ENCODE assay signal across 18 mouse cellular contexts in the genomic region with DNA sequence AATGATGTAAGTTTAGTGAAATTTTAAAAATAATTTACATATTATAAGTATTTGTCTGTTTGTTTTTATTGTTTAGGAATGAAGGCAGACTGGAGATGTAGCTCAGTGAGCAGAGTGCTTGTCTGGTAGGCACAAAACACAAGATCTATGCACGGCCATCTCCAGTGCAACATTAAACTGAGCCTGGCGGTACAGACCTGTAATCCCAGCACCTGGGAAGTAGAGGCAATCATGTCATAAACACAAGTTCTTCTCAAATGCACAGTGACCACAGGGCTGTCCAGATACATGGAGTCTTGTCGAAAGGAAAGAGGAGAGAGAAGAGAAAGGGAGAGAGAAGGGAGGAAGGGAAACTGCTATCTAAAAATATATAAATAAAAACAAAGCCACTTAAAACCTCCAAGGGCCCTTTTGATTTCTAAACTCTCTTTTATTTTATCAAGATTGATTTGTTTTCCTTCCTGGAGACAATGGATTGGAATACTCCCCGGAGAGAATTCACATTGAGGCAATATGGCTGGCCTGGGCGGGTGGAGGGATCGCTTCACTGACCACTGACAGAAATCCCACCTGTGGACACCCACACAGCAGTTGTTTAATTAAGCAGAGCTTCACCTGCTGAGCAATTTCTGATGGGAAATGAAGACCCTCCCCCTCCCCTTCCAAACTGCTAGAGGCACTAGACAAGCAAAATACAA.
DNase-seq lines count a peak whose midpoint lies in the region; ATAC-seq lines count a peak whose summit lies in the region.
"Had no signal": no experiment of that assay in that cellular context is flagged by ENCODE, and none has a peak within 500 bp of the region (broad histone marks: within the 10 kb centered on the region; RNA-seq: fewer than 3 reads in every experiment).

No protein-coding gene starts in this region.

- WGBS in forebrain, embryonic 16.5 days: 57% methylated on average over 6 of the region's 6 CpGs
- 50% methylated on average over 6 of the region's 6 CpGs for WGBS in hindbrain, embryonic 15.5 days
- 43% methylated on average over 6 of the region's 6 CpGs for WGBS in neural tube, embryonic 13.5 days

- H3K4me3 ChIP-seq in forebrain, embryonic 16.5 days (replicated peaks; ENCODE audit: low read length): no peak overlapping the region
- H3K4me3 ChIP-seq in hindbrain, embryonic 15.5 days: no peak overlapping the region
- no peak overlapping the region for H3K4me3 ChIP-seq in neural tube, embryonic 13.5 days
- H3K4me3 ChIP-seq: erythroblast, embryonic 14.5 days; heart, embryonic 13.5 days; layer of hippocampus, adult 2 months; liver, embryonic 12.5 days had no signal

- no peaks in the 10 kb centered on the region for H3K9me3 ChIP-seq in forebrain, embryonic 16.5 days (ENCODE audit: control insufficient read depth, low read length)
- no peaks in the 10 kb centered on the region for H3K9me3 ChIP-seq in hindbrain, embryonic 15.5 days
- H3K9me3 ChIP-seq in neural tube, embryonic 13.5 days: no peaks in the 10 kb centered on the region
- H3K9me3 ChIP-seq: heart, embryonic 13.5 days; liver, embryonic 12.5 days had no signal

- no peak overlapping the region; the same call in 1 of the 2 replicates for H3K4me2 ChIP-seq in forebrain, embryonic 16.5 days (ENCODE audit: low read length)
- 0 out of 2 replicates have a peak overlapping the region, but pooled peaks have one; percentile 15 for H3K4me2 ChIP-seq in hindbrain, embryonic 15.5 days
- peak overlapping the region; percentile 26; the same call in 1 of the 2 replicates for H3K4me2 ChIP-seq in neural tube, embryonic 13.5 days
- H3K4me2 ChIP-seq: heart, embryonic 13.5 days; liver, embryonic 12.5 days; lung, embryonic 14.5 days had no signal

- H3K9ac ChIP-seq in forebrain, embryonic 16.5 days (replicated peaks; ENCODE audit: low read depth, low read length): no peak overlapping the region
- H3K9ac ChIP-seq in hindbrain, embryonic 15.5 days: no peak overlapping the region
- no peak overlapping the region for H3K9ac ChIP-seq in neural tube, embryonic 13.5 days
- H3K9ac ChIP-seq: heart, embryonic 13.5 days; liver, embryonic 12.5 days; lung, embryonic 14.5 days had no signal

- intact Hi-C loops in left cerebral cortex, postnatal 4 days (cut with DNase I): no loop called here

- H3K36me3 ChIP-seq in forebrain, embryonic 16.5 days (ENCODE audit: control insufficient read depth, insufficient read depth): no peaks in the 10 kb centered on the region
- H3K36me3 ChIP-seq in hindbrain, embryonic 15.5 days: no peaks in the 10 kb centered on the region
- no peaks in the 10 kb centered on the region for H3K36me3 ChIP-seq in neural tube, embryonic 13.5 days
- H3K36me3 ChIP-seq: heart, embryonic 13.5 days; liver, embryonic 12.5 days had no signal

- DNase-seq in left cerebral cortex, postnatal 4 days: peak; percentile 35
- DNase-seq in left cerebral cortex, adult 9 months (ENCODE audit: low spot score in 2 of 2): no peak
- DNase-seq in thymus, adult 18-20 months: no peak
- DNase-seq: adrenal gland, postnatal 36 days; heart, postnatal 4 days; kidney, adult 11 months; lung, embryonic 14.5 days; lung, postnatal 4 days; thymus, postnatal 25 days had no signal

- H3K27me3 ChIP-seq in forebrain, embryonic 16.5 days (replicated peaks; ENCODE audit: control insufficient read depth, insufficient read depth, low read length): no peaks in the 10 kb centered on the region
- no peaks in the 10 kb centered on the region for H3K27me3 ChIP-seq in hindbrain, embryonic 15.5 days
- H3K27me3 ChIP-seq in neural tube, embryonic 13.5 days: no peaks in the 10 kb centered on the region
- H3K27me3 ChIP-seq: heart, embryonic 13.5 days; liver, embryonic 12.5 days had no signal

- peak; percentile 39 for ATAC-seq in forebrain, embryonic 16.5 days
- peak; percentile 54; the same call in 1 of the 2 replicates for ATAC-seq in hindbrain, embryonic 15.5 days (ENCODE audit: low FRiP score, low read depth)
- peak; percentile 75 for ATAC-seq in neural tube, embryonic 13.5 days (ENCODE audit: low read depth)
- ATAC-seq in megakaryocyte progenitor cell, adult 5-6 weeks (replicated peaks; ENCODE audit: poor library complexity): no peak
- ATAC-seq: liver, embryonic 12.5 days had no signal

- H3K4me1 ChIP-seq in forebrain, embryonic 16.5 days (replicated peaks; ENCODE audit: control insufficient read depth, insufficient read depth, low read length): peaks cover 7% of the 10 kb centered on the region
- H3K4me1 ChIP-seq in hindbrain, embryonic 15.5 days (replicated peaks): peaks cover 15% of the 10 kb centered on the region
- H3K4me1 ChIP-seq in neural tube, embryonic 13.5 days (replicated peaks): peaks cover 22% of the 10 kb centered on the region
- H3K4me1 ChIP-seq: liver, embryonic 12.5 days had no signal

- no peak overlapping the region; the same call in 1 of the 2 replicates for H3K27ac ChIP-seq in forebrain, embryonic 16.5 days (ENCODE audit: low read length)
- H3K27ac ChIP-seq in hindbrain, embryonic 15.5 days (replicated peaks): 0 out of 2 replicates have a peak overlapping the region, but pooled peaks have one; percentile 5
- no peak overlapping the region for H3K27ac ChIP-seq in neural tube, embryonic 13.5 days (replicated peaks)
- H3K27ac ChIP-seq: heart, embryonic 13.5 days; kidney, postnatal 0 days; layer of hippocampus, adult 2 months; liver, embryonic 12.5 days had no signal
